Mouse (Mus musculus): ENCODE data around the gene Atp6v1c2. TPM values are rescaled to one million over a fixed set of nuclear protein-coding genes. Genes with fewer than 3 reads are reported as not detected.

The Atp6v1c2 gene
- polyA plus RNA-seq, 2 experiments = 0.09 to 0.19 TPM

GRCm38 (mm10) chr12:17238588-17239427 lies 90.4 kb downstream of the Atp6v1c2 start:
- no peak for TF ChIP-seq POLR2A (IDR thresholded peaks at IDR 0.05; ENCODE audit: borderline replicate concordance, extremely low read depth, insufficient read depth, insufficient read length)
- Histone ChIP-seq H3K4me3 (replicated peaks; ENCODE audit: low read length) (no peak overlapping the region), H3K27me3 (ENCODE audit: control insufficient read depth, insufficient read depth, low read length) (no peaks in the 10 kb centered on the region), H3K4me2 (replicated peaks; ENCODE audit: low read depth, low read length, severe bottlenecking) (no peak overlapping the region), H3K9ac (ENCODE audit: low read depth, low read length, severe bottlenecking) (no peak overlapping the region), H3K27ac (replicated peaks; ENCODE audit: low read depth, low read length) (0 out of 2 replicates have a peak overlapping the region, but pooled peaks have one; percentile 38), H3K9me3 (ENCODE audit: control insufficient read depth, low read length) (no peaks in the 10 kb centered on the region), H3K36me3 (ENCODE audit: control insufficient read depth, insufficient read depth, low read length) (no peaks in the 10 kb centered on the region), H3K4me1 (ENCODE audit: control insufficient read depth, insufficient read depth, low read length) (peaks cover 10% of the 10 kb centered on the region)
- ATAC-seq (ENCODE audit: low FRiP score, low read depth) = peak; percentile 30; the same call in 1 of the 2 replicates
- peak; percentile 16 for DNase-seq (ENCODE audit: low spot score)
- WGBS = 22% methylated on average over 12 of the region's 12 CpGs

- no peak for TF ChIP-seq POLR2A (IDR thresholded peaks at IDR 0.05; ENCODE audit: borderline replicate concordance, extremely low read depth, insufficient read depth, insufficient read length)
- WGBS = 51% methylated on average over 11 of the region's 11 CpGs
- no peak for DNase-seq (ENCODE audit: low spot score)
These were observed 93.4 kb downstream of the Atp6v1c2 start for GRCm38 (mm10) chr12:17235535-17236313.

More at GRCm38 (mm10) chr12:17235535-17236313, 93.4 kb downstream of the Atp6v1c2 start:
- no peak overlapping the region for H3K27ac ChIP-seq (replicated peaks; ENCODE audit: low read depth, low read length)
- H3K27me3 ChIP-seq (ENCODE audit: control insufficient read depth, insufficient read depth, low read length) = no peaks in the 10 kb centered on the region
- H3K9me3 ChIP-seq (ENCODE audit: control insufficient read depth, low read length) = no peaks in the 10 kb centered on the region
- H3K9ac ChIP-seq (ENCODE audit: low read depth, low read length, severe bottlenecking) = no peak overlapping the region
- no peaks in the 10 kb centered on the region for H3K36me3 ChIP-seq (ENCODE audit: control insufficient read depth, insufficient read depth, low read length)
- no peak for ATAC-seq (ENCODE audit: low FRiP score, low read depth)
- no peak overlapping the region for H3K4me3 ChIP-seq (replicated peaks; ENCODE audit: low read length)
- no peak overlapping the region for H3K4me2 ChIP-seq (replicated peaks; ENCODE audit: low read depth, low read length, severe bottlenecking)
- H3K4me1 ChIP-seq (ENCODE audit: control insufficient read depth, insufficient read depth, low read length) = peaks cover 10% of the 10 kb centered on the region

Small RNA genes within 50 kb of the gene (microRNA-seq; reads per million reads assigned to microRNA genes)
- 9.8 reads per million, percentile 21 among the genes with 10 or more reads in this experiment for gene Mir3066

Other genes with a start within 250 kb of the Atp6v1c2 start
- gene Kcnf1, start 152.5 kb downstream of the Atp6v1c2 start, polyA plus RNA-seq (2012; rRNA removed) = 0.91 and 0.97 TPM in 2 replicates
- gene Kcnf1, start 152.5 kb downstream of the Atp6v1c2 start, polyA plus RNA-seq (2014; fragmentation: Nextera tagmentation; extraction: Ambion mirVana) = 0.90 and 0.92 TPM in 2 replicates
- 316 and 435 TPM in 2 replicates for gene Pdia6, start 62.8 kb downstream of the Atp6v1c2 start, polyA plus RNA-seq (2012; rRNA removed)
- gene Pdia6, start 62.8 kb downstream of the Atp6v1c2 start, polyA plus RNA-seq (2014; fragmentation: Nextera tagmentation; extraction: Ambion mirVana) = 574 and 584 TPM in 2 replicates
- 13.6 and 17.3 TPM in 2 replicates for gene Nol10, start 19.1 kb upstream of the Atp6v1c2 start, polyA plus RNA-seq (2012; rRNA removed)
- 18.0 and 19.1 TPM in 2 replicates for gene Nol10, start 19.1 kb upstream of the Atp6v1c2 start, polyA plus RNA-seq (2014; fragmentation: Nextera tagmentation; extraction: Ambion mirVana)
- gene Odc1, start 215.4 kb upstream of the Atp6v1c2 start, polyA plus RNA-seq (2012; rRNA removed) = 213 and 223 TPM in 2 replicates
- gene Odc1, start 215.4 kb upstream of the Atp6v1c2 start, polyA plus RNA-seq (2014; fragmentation: Nextera tagmentation; extraction: Ambion mirVana) = 177 and 178 TPM in 2 replicates